Mouse (Mus musculus) CD4-positive helper T cell, adult 2 months (primary cell): Measurements from ENCODE around the gene Olfr455.

ENCODE experiments used
- DNase-seq: peaks from one replicate; pipeline ENCODE4 v3.0.0-alpha.2; 2012; ENCODE audit warnings: low read depth, missing footprints, low spot score

Gene Olfr455

DNA sequence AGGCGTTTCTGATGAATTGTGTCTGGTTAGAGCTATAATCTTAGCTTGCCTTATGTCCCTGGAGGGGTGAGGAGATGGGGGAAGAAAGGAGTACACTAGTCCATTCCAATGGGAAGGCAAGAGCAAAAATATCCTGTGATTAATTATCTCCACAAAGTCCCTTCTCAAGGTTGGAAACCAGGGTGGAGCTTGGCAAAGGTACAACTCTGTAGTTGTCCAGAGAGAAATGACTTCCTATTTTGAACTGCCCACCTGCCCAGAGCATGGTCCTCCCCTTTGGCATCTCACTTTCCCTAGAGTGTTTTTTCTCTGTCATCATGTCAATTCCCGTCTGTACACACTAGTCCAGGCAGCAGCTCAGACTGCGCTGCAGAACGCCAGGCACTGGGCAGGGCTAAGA lies at the start of gene Olfr455:
Gene Olfr455 (minus strand): TSS at position 127 of the 400 bp plus-strand sequence.
- no peak for DNase-seq

DNA sequence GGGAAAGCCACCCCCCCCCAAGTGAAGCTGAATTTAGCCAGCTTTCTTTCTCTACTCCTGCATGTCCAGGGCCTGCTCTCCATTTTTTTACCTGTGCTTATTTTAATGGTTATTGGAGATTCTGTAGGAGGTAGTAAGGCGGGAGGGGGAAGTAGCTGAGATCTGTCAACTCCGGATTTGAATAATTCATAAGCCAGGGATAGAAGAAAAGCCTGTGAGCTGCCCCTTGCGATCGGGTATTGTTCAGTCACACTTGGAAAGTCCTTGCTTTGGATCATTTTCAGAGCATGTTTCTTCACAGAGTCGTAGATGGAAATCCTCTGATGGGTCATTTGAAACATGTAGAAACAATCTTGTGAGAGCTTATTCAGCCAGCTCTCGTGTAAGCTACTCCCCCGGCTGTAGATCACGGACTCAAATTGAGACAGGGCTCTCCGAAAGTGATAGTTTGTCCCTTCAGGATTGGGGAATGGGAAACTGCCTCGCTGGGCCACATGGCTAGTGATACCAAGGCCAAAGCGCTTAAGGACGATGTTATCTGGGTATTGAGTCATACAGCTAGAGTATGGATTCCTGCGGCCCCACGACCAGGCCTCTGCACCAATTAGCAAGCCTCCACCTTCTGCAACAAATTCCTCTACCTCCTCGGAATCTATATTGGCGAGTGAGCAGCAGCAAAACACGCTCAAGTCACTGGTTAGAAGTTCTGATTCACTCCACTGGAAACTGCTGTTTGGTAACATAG lies 45.9 kb upstream of the Olfr455 start:
- no peak for DNase-seq

DNA sequence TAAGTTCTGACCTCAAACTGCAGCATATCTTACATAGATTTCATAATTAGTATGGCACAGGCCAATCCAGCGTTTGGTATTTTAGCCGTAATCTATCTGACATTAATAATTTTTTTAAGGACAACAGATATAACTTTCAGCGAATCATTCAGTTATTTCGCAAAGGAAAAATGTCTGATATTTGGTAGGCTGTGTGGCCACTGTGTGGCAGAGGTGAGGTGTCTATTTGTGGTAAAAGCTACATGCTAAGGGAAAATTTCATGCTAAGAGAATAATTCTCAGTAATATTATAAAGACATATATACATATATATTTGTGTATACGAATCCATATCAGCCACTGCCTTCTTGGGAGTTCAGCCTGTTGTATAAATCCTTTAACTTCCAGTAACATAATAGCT lies 39.2 kb upstream of the Olfr455 start:
- DNase-seq, result no peak

DNA sequence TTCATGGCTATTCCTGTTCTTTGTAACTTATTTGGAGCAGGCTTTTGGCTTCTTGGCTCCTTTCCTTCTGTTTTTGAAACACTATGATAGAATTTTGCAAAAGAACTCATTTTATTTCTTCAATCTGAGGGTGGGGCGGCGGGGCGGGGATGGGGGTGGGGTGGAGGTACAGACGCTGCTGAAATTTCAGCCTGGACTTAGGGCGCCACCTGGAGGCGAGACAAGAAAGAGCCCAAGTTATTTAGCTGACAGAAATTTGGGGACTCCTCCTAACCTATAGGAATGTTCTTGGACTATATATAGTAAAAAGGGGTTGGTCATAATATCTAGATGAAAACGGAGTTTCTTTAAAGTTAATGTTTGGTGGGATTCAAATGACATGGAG lies 36.1 kb upstream of the Olfr455 start:
- peak; percentile 32 for DNase-seq

DNA sequence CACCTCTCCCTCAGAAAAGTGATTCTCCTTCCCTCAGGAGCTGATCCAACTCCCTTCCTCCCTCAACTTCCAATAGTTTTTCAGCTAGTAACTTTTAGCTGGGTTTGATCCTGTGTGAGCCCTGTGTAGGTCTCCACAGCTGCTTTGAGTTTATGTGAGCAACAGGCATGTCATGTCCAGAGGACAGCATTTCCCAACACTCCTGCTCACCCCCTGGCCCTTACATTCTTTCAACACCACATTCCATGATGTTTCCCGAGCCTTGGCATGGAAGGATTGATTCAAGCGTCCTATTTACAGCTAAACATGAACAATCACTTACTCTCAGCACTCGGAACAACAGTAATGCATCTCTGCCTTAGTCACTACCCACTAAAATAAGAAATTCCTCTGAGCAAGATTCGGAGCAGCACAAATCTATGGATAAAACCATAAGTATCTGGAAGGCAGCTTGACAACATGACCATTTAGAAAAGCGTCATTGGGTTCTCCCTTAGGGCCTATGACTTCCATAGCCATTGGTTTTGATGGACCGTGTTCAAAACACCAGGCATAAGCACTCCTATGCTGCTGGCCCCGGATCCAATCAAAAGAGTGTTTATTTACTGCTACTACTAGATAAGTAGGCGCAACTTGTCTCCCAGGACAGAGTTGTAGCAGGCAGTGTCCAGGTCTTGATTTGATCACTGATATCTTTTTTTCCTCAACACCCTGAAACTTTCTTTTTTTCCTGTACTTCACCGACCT lies 35.5 kb upstream of the Olfr455 start:
- DNase-seq, result no peak

DNA sequence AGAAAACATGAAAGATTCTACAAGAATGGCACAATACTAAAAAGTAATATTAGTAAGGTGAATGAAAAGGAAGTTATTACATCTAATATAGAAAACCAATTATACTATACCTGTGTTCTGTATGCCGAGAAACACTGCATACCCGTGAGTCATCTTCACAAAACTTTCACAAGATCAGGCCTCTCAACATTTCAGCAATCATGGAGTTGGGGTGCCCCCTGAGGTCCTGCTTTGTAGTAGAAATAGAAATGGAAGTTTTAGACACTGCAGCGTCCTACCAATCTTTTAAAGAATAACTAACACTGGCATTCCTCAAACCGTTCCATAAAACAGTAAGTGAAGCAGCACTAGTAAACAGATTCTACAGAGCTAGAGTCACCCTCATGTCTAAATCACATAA lies 31.3 kb upstream of the Olfr455 start:
- no peak for DNase-seq

DNA sequence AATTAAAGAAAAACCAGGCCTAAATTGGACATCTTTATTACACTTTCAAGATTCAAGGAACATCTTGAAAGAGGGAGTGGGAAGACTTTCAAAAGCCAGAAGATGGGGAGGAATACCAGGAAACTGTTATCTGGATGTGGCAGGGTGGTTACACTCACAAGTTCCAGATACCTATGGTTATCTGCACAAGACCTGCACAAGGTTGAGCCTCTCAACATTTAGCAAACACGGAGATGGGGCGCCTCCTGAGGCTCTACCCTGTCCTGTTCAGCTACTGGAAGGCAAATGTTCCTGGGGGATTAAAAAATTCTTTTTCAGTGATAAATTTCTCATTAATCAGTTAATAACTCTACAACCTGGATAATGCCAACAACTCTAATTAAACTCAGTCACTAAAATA lies 30.0 kb upstream of the Olfr455 start:
- no peak for DNase-seq

DNA sequence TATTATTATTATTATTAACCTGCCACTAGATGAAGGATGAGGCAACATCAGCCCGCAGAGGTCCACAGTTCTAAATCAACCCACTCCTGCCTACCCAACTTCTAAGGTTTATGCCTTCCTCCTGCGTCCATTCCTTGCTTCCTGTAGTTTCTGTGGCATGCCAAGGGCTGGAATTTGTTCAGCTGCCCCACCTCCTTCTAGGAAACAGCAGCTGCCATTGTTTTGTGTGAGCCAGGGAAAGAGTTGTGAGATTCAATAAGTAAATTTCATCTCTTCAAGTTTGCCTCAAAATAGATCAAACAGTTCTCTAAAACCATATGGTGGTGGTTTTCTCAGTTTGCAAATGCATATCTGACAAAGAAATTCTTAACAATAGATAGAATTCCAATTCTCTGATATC lies 20.8 kb upstream of the Olfr455 start:
- DNase-seq, result no peak

DNA sequence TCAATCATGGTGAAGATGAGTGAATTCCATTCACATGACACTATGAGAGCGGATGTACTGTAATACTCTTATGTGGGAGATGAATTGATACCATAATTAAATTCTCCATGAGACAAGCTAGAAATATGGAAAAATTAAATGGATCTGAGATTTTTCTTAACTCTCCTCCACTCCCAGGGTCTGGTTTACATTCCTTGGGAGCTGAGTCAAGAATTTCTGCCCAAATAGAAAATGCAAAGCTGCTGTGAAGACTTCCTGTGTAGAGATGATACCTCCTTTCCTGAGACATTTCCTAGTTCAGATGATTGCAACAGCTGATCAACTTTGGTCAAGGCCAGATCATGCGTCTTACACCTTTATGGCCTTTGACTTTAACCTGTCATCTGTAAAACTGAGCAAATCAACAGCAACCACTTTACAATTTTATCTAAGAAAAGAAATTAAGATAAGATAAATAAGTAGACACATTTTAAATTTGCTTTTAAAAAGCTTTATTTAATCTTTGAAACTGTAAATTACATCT lies 18.8 kb upstream of the Olfr455 start:
- no peak for DNase-seq

DNA sequence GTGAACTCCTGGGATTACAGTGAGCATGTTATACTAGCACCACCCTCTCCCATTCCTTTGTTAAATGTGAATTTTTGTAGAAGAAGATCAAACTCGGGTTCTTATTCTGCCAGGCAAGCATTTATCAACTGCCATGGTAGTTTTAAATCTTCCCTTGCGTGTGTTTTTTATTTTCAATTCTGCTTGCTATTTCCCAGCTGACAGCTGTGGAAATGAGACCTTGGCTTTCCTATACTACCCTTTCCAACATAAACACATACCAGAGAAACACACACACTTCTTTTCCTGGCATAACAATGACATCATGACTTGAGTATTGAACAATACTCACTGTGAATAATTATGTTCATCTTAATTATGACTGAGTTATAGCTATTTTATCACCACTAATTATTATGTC lies 14.9 kb upstream of the Olfr455 start:
- no peak for DNase-seq

DNA sequence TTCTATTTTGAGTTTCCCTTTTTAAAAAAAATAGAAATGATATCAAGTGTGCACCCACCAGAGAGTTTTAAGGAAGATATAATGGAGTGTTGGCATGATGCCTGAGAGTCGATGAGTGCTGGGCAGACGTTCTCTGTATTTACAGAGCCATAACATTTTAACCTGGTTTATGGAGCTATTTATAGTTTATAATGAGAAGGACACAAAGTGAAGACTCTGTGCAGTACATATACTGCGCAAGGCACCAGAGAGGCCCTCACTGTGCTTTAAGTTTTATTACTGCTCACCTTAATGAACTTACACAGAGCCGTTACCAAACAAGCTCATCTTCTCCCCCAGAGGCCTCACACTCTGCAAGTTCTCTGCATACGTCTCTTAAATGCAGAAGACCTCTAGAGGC lies 13.5 kb upstream of the Olfr455 start:
- DNase-seq, result no peak

DNA sequence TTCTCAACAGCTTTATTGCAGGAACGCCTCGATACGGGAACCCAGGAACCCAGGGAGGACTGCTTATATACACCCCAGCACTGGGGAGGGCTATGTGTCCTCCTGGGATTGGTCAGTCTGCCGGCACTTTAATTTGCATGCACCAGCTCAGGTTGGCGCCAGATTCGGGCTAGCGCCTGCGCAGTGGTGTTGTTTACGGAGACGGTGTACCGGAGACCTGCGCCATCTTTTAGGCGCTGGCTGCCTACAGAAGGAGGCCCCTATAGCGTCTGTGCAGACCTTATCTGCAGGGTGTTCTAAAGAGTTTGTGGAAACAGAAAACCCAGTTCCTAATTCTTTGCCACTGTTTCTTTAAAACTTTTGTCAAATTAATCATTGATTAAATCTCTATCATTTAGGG lies 11.3 kb upstream of the Olfr455 start:
- DNase-seq, result no peak

DNA sequence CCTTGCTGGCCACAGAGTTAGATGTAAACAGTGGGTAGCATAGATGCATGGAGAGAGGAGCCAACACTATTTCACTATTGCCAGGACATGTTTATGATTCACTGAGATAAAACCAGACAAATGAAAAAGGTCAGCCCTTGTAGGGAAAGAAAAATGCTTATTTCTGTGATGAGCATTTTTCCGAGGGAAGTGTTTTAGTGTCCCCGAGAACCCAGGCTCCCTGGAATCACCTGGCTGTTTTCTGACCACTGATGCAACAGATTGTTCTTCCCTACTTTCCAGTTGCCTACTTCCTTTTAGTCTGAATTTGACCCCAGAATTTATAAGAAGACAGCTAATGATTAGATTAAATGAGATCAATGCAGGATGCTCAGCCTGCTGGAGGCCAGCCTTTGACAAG lies 1.2 kb downstream of the Olfr455 start:
- DNase-seq, result no peak

DNA sequence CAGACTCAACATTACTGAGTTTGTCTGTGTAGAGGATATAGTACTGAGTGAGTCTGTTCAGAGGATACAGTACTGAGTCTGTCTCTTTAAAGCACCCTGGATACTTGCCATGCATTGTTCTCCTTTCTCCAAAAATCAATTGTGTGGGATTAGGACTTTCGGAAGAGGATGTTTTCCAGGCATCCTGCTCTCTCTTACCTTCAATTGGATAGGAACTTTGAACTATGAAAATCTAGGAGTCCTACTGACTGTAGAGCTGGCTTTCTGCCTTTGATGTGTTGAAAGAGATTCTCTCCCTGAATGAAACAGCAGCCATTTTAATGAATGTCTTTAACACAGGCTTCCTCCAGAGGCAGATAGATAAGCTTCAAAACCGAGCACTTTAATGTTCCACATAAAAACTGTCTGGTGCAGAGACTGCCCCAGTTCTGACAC lies 1.9 kb downstream of the Olfr455 start:
- DNase-seq, result no peak

DNA sequence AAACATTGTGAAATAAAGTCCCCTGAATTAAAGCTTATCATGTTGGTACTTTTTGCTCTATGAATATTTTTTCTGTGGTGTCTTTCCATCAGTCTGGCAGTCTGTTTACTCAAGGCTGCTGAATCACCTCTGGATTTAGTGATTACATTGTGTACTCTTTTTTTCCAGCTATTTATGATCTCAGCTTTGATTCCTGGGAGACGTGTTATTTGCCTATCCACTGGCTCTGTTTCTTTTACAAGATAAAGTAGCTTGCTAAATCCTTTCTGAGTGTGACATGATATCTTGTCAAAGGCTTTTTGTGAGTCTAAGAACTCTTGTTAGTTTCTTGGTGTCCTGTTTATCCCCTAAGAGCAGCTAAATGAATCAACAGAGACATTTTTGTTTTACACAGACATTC lies 2.5 kb downstream of the Olfr455 start:
- no peak for DNase-seq

DNA sequence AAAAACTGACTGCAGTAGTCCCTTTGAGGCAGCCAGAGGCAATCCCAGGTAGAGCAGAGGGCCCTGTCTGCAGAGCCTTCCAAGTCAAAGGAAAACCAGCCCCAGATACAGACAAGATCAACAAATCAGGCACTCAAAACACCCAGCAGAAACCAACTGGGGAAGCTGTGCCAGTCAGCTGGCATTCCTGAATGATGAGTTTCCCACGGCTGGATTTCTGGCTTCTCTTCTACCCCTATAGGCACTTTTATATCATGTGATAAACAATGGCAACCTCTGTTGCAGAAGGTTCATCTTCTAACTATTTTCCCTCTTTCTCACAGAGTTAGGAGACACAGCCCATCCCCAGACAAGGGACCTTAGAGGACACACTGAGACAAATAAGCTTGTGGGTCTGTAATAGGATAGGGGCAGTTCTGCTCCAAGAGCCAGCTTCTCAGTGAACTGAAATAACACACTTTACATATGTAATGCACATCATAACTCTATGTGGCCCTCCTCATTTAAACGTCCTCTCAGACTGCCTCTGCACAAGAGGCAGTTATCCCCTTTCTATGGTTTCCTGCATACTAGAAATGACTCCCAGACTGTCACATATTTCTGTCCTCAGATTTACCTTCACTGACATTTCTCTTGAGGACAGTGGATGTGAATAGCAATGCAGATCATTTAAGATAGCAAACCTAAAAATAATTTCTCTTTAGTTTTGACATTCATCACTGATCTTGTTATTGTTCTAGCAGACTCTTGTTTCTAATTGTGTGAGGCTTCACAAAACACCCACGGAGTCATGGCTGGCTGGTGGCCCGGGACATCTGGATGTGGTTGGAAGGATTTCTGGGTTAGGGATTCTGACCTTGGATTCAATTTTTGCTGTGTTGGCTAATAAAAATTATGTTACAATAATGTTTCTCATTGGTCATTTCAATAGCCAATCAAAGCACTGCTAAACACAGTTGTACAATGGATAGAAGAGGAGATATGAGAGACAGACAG lies 5.1 kb downstream of the Olfr455 start:
- DNase-seq, result no peak

DNA sequence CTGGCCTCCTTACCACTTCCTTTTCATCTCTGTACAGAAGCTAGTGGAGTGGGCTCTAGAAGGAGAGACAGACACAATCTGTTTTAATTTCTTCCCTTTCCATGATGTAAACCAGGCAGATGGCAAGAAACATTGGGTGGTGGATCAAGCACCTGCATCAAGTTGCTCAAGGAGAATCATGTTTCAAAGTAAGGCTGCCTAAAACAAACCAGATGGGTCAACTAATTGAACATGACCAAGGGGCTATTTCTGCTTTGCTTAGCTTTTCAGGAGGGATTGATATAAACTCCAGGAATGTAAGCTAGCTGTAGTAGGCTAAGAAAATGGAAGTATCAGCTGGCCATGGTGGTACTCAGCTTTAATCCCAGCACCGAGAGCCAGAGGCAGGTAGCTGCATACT lies 6.7 kb downstream of the Olfr455 start:
- no peak for DNase-seq

DNA sequence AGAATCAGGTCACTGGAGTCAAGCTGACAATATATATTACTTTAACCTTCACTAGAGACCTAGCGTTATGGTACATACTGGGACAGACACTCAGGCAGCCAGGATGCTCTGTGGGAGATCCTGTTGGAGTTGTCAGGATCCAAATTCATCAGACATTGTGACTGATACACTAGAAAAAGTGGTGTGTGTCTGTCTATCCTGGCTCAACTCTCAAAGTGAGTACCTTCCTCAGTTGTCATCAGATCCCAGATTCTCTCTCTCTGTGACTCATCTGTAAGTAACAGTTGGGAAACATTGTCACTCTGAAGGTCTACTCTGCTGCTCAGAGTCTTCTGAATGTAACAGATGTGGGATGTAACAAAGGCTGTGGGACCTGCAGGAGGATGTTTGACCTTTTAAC lies 7.7 kb downstream of the Olfr455 start:
- no peak for DNase-seq

DNA sequence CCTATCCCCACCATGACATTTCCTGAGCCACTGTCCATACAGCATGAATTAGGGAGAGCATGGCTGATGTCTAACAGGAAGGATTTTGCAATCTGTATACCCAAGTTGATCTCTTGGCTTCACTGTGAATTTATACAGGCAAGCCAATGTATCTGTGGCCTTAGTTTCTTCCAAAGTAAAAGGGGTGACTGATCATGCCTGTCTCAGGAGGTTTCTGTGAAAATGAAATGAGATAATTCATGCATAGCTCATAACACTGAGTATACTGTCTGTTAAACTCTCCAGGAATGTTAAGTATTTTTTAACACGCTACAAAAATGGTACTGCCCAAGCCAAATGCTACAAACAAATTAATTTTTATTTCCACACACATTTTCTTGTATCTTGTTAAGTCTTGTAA lies 33.9 kb downstream of the Olfr455 start:
- no peak for DNase-seq

DNA sequence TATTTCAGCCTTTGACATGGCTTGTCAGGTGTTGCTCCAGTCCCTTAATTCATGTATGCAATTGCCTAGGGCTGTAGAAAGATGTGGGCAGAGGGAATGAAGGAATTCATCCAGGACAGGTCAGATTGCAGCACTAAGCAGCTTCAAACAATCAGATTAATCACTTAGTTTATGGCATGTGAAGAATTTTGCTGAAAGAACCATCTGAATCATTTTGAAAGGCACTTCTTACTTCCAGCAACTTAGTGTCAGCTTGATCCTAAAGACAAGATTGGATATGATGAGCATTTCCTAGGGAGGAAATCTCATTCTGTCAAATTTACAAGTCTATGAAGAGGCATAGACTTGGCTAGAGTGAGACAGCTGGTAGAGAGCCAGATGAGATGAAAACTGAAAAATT lies 38.1 kb downstream of the Olfr455 start:
- no peak for DNase-seq

DNA sequence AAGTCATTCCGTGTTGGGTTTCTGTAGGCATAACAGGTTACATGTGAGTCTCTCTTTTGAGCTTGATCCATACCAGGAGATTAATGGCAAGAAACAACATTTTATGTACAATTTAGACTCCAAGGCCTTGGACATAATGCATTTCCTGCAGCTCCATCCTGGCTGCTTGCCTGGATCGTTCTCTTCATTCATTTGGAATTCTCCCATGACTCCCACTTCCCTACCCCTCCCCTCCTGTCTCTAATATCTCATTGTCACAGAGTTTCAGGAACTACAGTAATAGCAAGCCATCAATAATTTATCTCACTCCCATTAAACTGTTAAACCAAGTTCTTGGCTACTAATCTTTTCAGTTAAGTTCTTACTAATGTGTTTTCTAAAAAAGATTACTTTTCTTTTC lies 43.9 kb downstream of the Olfr455 start:
- DNase-seq, result no peak

DNA sequence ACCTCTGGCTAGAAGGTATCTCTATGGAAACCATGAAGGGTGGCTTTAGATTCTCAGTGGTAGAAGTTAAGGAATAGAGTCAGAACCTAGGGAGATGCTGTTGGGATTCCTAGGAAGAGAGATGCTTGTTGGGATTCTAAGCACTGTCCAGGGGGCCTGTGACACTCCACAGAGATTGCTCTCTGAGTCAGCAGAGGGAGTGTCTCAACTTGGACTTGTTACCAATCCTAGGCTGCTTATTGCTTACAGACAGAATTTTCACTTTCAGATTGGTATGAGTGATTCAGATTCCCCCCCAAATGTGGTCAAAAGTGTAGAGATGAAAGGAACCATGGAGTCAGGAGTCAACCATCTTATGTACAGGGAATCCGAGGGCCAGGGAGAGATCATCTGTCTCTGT lies 57.7 kb downstream of the Olfr455 start:
- DNase-seq, result no peak
